Mouse (Mus musculus) forebrain, embryonic 14.5 days (tissue): ENCODE measurements at regions not wholly inside any gene's neighbourhood (a gene's known extent, or its start where the extent isn't known, plus 50 kb on each side); places are given as distances from the start of the nearest gene placed in this dataset.

Experiments used
- ATAC-seq: fragments of 200-750 bp; cut with Nextera tagmentation; 2 replicates; pipeline ENCODE4 v1.8.0; 2017; ENCODE audit warnings: mild to moderate bottlenecking, moderate library complexity
- DNase-seq: peaks from one replicate; pipeline ENCODE4 v3.0.0-alpha.2; 2015; ENCODE audit warnings: low spot score
- H3K27ac ChIP-seq: fragments of 300-500 bp; sonication (generic); 2 replicates; pipeline ENCODE4 v1.5.1; 2014; ENCODE audit warnings: low read depth, mild to moderate bottlenecking, control low read depth, low read length, moderate library complexity
- H3K27me3 ChIP-seq: fragments of 300-500 bp; sonication (generic); replicated peaks from 2 replicates; pipeline ENCODE4 v1.6.1; 2014; ENCODE audit warnings: low read length, control low read depth, mixed read lengths; ENCODE audit not compliant: control insufficient read depth, insufficient read depth
- H3K36me3 ChIP-seq: fragments of 300-500 bp; sonication (generic); 2 replicates; pipeline ENCODE4 v1.6.1; 2014; ENCODE audit warnings: low read length, control low read depth; ENCODE audit not compliant: control insufficient read depth, insufficient read depth
- H3K4me1 ChIP-seq: fragments of 300-500 bp; sonication (generic); 2 replicates; pipeline ENCODE4 v1.6.1; 2014; ENCODE audit warnings: antibody characterized with exemption, low read length, control low read depth; ENCODE audit not compliant: control insufficient read depth, insufficient read depth
- H3K4me2 ChIP-seq: fragments of 300-500 bp; sonication (generic); 2 replicates; pipeline ENCODE4 v1.6.1; 2014; ENCODE audit warnings: mild to moderate bottlenecking, control low read depth, low read length
- H3K4me3 ChIP-seq: fragments of 300-500 bp; sonication (generic); 2 replicates; pipeline ENCODE4 v1.5.1; 2014; ENCODE audit warnings: low read depth, low read length, control low read depth
- H3K9ac ChIP-seq: fragments of 300-500 bp; sonication (generic); 2 replicates; pipeline ENCODE4 v1.6.1; 2014; ENCODE audit warnings: mild to moderate bottlenecking, low read length, control low read depth, moderate library complexity
- H3K9me3 ChIP-seq: fragments of 300-500 bp; sonication (generic); replicated peaks from 2 replicates; pipeline ENCODE4 v1.6.1; 2016; ENCODE audit warnings: low read length, control low read depth, mixed read lengths; ENCODE audit not compliant: control insufficient read depth
- WGBS: fragments of 180-500 bp; shearing (Covaris S2); extraction: QIAGEN DNeasy Blood & Tissue Kit; methylation state at CpG from one replicate; pipeline ENCODE4 v1.1.7; 2014; 5-methylcytosine and 5-hydroxymethylcytosine counted together

DNA sequence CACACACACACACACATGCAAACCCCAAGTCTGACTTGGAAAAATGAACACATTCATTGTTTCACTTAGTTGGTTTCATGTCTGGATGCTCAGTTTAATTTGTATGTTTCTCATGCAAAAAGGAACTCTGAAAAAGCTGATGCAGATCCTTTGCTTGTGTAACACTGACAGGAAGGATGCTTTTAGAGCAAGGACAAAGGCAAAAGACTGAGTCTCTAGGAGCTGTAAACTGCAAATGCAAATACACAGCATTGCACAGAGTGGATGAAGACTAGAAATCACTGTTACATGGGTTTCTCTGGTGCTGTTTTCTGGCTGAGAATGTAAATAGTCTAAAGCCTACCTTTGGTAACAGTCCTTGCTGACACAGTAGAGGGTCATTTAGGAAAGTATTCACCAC lies 748.3 kb downstream of the Mettl4 start:
- H3K4me2 ChIP-seq, result no peak overlapping the region
- no peaks in the 10 kb centered on the region for H3K9me3 ChIP-seq
- no peaks in the 10 kb centered on the region for H3K27me3 ChIP-seq
- no peak overlapping the region for H3K4me3 ChIP-seq
- no peak overlapping the region for H3K27ac ChIP-seq
- no peaks in the 10 kb centered on the region for H3K4me1 ChIP-seq
- H3K36me3 ChIP-seq, result no peaks in the 10 kb centered on the region
- H3K9ac ChIP-seq, result no peak overlapping the region
- ATAC-seq, result no peak
- no peak for DNase-seq

DNA sequence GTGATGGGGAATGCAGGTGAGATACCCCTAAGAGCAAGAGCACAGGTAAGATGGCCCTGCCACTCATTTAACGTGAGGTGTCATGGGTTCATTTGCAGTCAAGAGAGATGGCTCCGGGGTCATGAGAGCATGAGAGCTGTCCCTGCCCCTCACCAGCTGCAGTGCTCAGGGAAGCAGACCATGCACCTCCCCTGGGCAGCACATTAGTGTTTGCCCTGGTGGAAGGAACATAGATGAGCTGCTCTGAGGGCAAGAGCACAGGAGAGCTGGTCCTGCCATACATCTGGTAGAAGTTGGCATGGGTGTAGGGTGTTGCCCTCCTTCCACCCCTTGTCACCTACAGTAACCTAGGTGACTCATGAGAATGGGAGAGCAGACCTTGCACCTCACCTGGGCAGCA lies 762.9 kb downstream of the Mettl4 start:
- H3K4me3 ChIP-seq, result no peak overlapping the region
- DNase-seq (no peak), ATAC-seq (no peak)
- H3K27me3 ChIP-seq, result no peaks in the 10 kb centered on the region
- no peak overlapping the region for H3K4me2 ChIP-seq
- H3K9ac ChIP-seq, result no peak overlapping the region
- no peaks in the 10 kb centered on the region for H3K36me3 ChIP-seq
- H3K27ac ChIP-seq, result no peak overlapping the region
- 91% methylated on average over 2 of the region's 2 CpGs for WGBS
- H3K4me1 ChIP-seq, result no peaks in the 10 kb centered on the region
- H3K9me3 ChIP-seq, result no peaks in the 10 kb centered on the region
